ENCODE assay signal across 19 mouse cellular contexts in genomic region chr12:35578826-35579225, GRCm38 (mm10). TPM values are rescaled to one million over a fixed set of nuclear protein-coding genes. Genes with fewer than 3 reads are reported as not detected.
DNase-seq lines count a peak whose midpoint lies in the region; ATAC-seq and TF ChIP-seq lines count a peak whose summit lies in the region.
"Had no signal": no experiment of that assay in that cellular context is flagged by ENCODE, and none has a peak within 500 bp of the region (broad histone marks: within the 10 kb centered on the region; RNA-seq: fewer than 3 reads in every experiment).

No protein-coding gene starts in this region.

- no peaks in the 10 kb centered on the region for H3K36me3 ChIP-seq in liver, postnatal 0 days (replicated peaks; ENCODE audit: insufficient read depth, low read length)
- no peaks in the 10 kb centered on the region for H3K36me3 ChIP-seq in liver, embryonic 11.5 days (ENCODE audit: control insufficient read depth, insufficient read depth, low read length)
- H3K36me3 ChIP-seq in intestine, embryonic 15.5 days: no peaks in the 10 kb centered on the region
- H3K36me3 ChIP-seq: embryonic facial prominence, embryonic 15.5 days; liver, embryonic 13.5 days; midbrain, embryonic 10.5 days had no signal

- TF ChIP-seq CTCF in liver, postnatal 0 days (IDR thresholded peaks at IDR 0.05; ENCODE audit: low read depth): no peak

- TF ChIP-seq EP300 in liver, postnatal 0 days (IDR thresholded peaks at IDR 0.05; ENCODE audit: low read depth): no peak

- peak; percentile 59 for ATAC-seq in liver, postnatal 0 days
- ATAC-seq in liver, embryonic 11.5 days (replicated peaks; ENCODE audit: low FRiP score): no peak
- ATAC-seq in granulocyte monocyte progenitor cell, adult 5-6 weeks (replicated peaks; ENCODE audit: poor library complexity, severe bottlenecking): peak; percentile 77
- ATAC-seq in megakaryocyte progenitor cell, adult 5-6 weeks (replicated peaks; ENCODE audit: poor library complexity): peak; percentile 54
- no peak for ATAC-seq in intestine, embryonic 15.5 days
- ATAC-seq: forebrain, embryonic 13.5 days; lung, postnatal 0 days had no signal

- no peak overlapping the region for H3K9ac ChIP-seq in liver, postnatal 0 days (replicated peaks)
- no peak overlapping the region for H3K9ac ChIP-seq in liver, embryonic 11.5 days (ENCODE audit: low read depth, low read length)
- no peak overlapping the region for H3K9ac ChIP-seq in intestine, embryonic 15.5 days
- H3K9ac ChIP-seq: embryonic facial prominence, embryonic 15.5 days; forebrain, embryonic 13.5 days; liver, embryonic 13.5 days had no signal

- 50% methylated on average over 4 of the region's 4 CpGs for WGBS in liver, postnatal 0 days (ENCODE audit: insufficient replicate concordance)
- 66% methylated on average over 4 of the region's 4 CpGs for WGBS in liver, embryonic 11.5 days
- WGBS in intestine, embryonic 15.5 days: 63% methylated on average over 4 of the region's 4 CpGs

- no peaks in the 10 kb centered on the region for H3K4me1 ChIP-seq in liver, postnatal 0 days (ENCODE audit: insufficient read depth)
- no peaks in the 10 kb centered on the region for H3K4me1 ChIP-seq in liver, embryonic 11.5 days (replicated peaks; ENCODE audit: control insufficient read depth, insufficient read depth, low read length)
- H3K4me1 ChIP-seq in intestine, embryonic 15.5 days (replicated peaks): no peaks in the 10 kb centered on the region
- H3K4me1 ChIP-seq: embryonic facial prominence, embryonic 15.5 days; forebrain, embryonic 13.5 days; liver, embryonic 13.5 days; midbrain, embryonic 10.5 days had no signal

- no peak overlapping the region for H3K4me3 ChIP-seq in liver, postnatal 0 days (ENCODE audit: low read depth, low read length)
- no peak overlapping the region for H3K4me3 ChIP-seq in liver, embryonic 11.5 days (ENCODE audit: low read depth, low read length)
- H3K4me3 ChIP-seq in intestine, embryonic 15.5 days (replicated peaks): no peak overlapping the region
- H3K4me3 ChIP-seq: embryonic facial prominence, embryonic 15.5 days; forebrain, embryonic 13.5 days; liver, embryonic 13.5 days; midbrain, embryonic 10.5 days; myocyte had no signal

- H3K9me3 ChIP-seq in liver, postnatal 0 days (ENCODE audit: low read length): no peaks in the 10 kb centered on the region
- H3K9me3 ChIP-seq in liver, embryonic 11.5 days (ENCODE audit: control insufficient read depth, low read length): no peaks in the 10 kb centered on the region
- H3K9me3 ChIP-seq in intestine, embryonic 15.5 days: no peaks in the 10 kb centered on the region
- H3K9me3 ChIP-seq: embryonic facial prominence, embryonic 15.5 days; forebrain, embryonic 13.5 days; liver, embryonic 13.5 days; midbrain, embryonic 10.5 days had no signal

- H3K27ac ChIP-seq in liver, postnatal 0 days (ENCODE audit: low read depth): no peak overlapping the region
- H3K27ac ChIP-seq in liver, embryonic 11.5 days (ENCODE audit: low read depth, low read length): no peak overlapping the region
- no peak overlapping the region for H3K27ac ChIP-seq in intestine, embryonic 15.5 days
- H3K27ac ChIP-seq: embryonic facial prominence, embryonic 15.5 days; forebrain, embryonic 13.5 days; liver, embryonic 13.5 days; midbrain, embryonic 10.5 days had no signal

- DNase-seq in kidney, adult 8-10 months: peak; percentile 10 to 11
- no peak for DNase-seq in kidney, postnatal 14 days
- no peak for DNase-seq in liver, postnatal 0 days
- DNase-seq in liver, embryonic 11.5 days (ENCODE audit: low spot score): no peak
- DNase-seq in gastrocnemius, adult 18-20 months (ENCODE audit: low spot score): no peak
- DNase-seq: adrenal gland, adult 8-10 months; cerebellum, adult 2 months; heart, adult 11 months; liver, embryonic 13.5 days; right cerebral cortex, adult 18-20 months; thymus, postnatal 4 days had no signal

- H3K4me2 ChIP-seq in liver, postnatal 0 days (ENCODE audit: low read depth, low read length): no peak overlapping the region
- H3K4me2 ChIP-seq in liver, embryonic 11.5 days: no peak overlapping the region
- no peak overlapping the region for H3K4me2 ChIP-seq in intestine, embryonic 15.5 days (replicated peaks)
- H3K4me2 ChIP-seq: embryonic facial prominence, embryonic 15.5 days; forebrain, embryonic 13.5 days; liver, embryonic 13.5 days had no signal

- H3K27me3 ChIP-seq in liver, postnatal 0 days (ENCODE audit: insufficient read depth, low read length): no peaks in the 10 kb centered on the region
- no peaks in the 10 kb centered on the region for H3K27me3 ChIP-seq in liver, embryonic 11.5 days (replicated peaks; ENCODE audit: control insufficient read depth, insufficient read depth, low read length)
- H3K27me3 ChIP-seq in intestine, embryonic 15.5 days (replicated peaks): no peaks in the 10 kb centered on the region
- H3K27me3 ChIP-seq: embryonic facial prominence, embryonic 15.5 days; forebrain, embryonic 13.5 days; liver, embryonic 13.5 days had no signal

RNA-seq across cellular contexts. Expression of gene Ahr, which starts 44.0 kb away (rescaled TPM):
- 3.6 and 6.2 TPM in 2 replicates for polyA plus RNA-seq in liver, postnatal 0 days (2015; fragmentation: Nextera tagmentation; extraction: Ambion mirVana)
- polyA plus RNA-seq in liver, embryonic 11.5 days (2014; fragmentation: Nextera tagmentation; extraction: Ambion mirVana): 3.1 and 3.4 TPM in 2 replicates
- 2.5 and 3.8 TPM in 2 replicates for total RNA-seq in granulocyte monocyte progenitor cell, adult 5-6 weeks (2014; fragmentation: Nextera tagmentation)
- 1.3 and 1.5 TPM in 2 replicates for total RNA-seq in granulocyte monocyte progenitor cell, adult 5-6 weeks (2017)
- 2.6 and 3.4 TPM in 2 replicates for total RNA-seq in megakaryocyte progenitor cell, adult 5-6 weeks (2015)
- total RNA-seq in megakaryocyte progenitor cell, adult 5-6 weeks (2017): 1.2 and 1.9 TPM in 2 replicates
- 8.6 and 8.7 TPM in 2 replicates for polyA plus RNA-seq in intestine, embryonic 15.5 days (2015; fragmentation: Nextera tagmentation; extraction: Ambion mirVana)
- total RNA-seq in gastrocnemius, adult 18-20 months (2021): 1 to 10 TPM; 1.1 to 1.7 TPM

Comparison
In these comparisons a context has a peak if more than half of its experiments do, and no peak if none do; other contexts are left out.
1. DNase-seq: peak in kidney, adult 8-10 months (2 of 2); none in kidney, postnatal 14 days (single experiment), liver, postnatal 0 days (single experiment), liver, embryonic 11.5 days (single experiment) and gastrocnemius, adult 18-20 months (single experiment).
2. ATAC-seq: peak in liver, postnatal 0 days (single experiment), granulocyte monocyte progenitor cell, adult 5-6 weeks (single experiment) and megakaryocyte progenitor cell, adult 5-6 weeks (single experiment); none in liver, embryonic 11.5 days (single experiment) and intestine, embryonic 15.5 days (single experiment).